Mouse (Mus musculus): Measurements from ENCODE around the gene Gne. TPM values are rescaled to one million over a fixed set of nuclear protein-coding genes. Genes with fewer than 3 reads are reported as not detected.
"Not testable (repeated sequence)": the region's sequence is repeated elsewhere in the genome, so short reads cannot be mapped to it uniquely, and the experiment has no call there.

The Gne gene
- total RNA-seq, 2 experiments from 2014 or later: 47.6 to 51.8 TPM

GRCm38 (mm10) chr4:44071741-44072145 lies 12.2 kb downstream of the Gne start:
- DNase-seq (ENCODE audit: extremely low spot score in 1 of 2, low spot score in 2 of 2): no peak
- no peak for TF ChIP-seq CTCF (IDR thresholded peaks at IDR 0.05)
- Histone ChIP-seq H3K27ac (peak overlapping the region; percentile 89), H3K4me3 (peak overlapping the region; percentile 75)
- intact Hi-C loops (cut with DNase I): loop anchor here (2.0 to 5.0 kb wide), 3 partner anchors 43 to 231 kb away; partner anchors contain the start of gene Melk

DNA sequence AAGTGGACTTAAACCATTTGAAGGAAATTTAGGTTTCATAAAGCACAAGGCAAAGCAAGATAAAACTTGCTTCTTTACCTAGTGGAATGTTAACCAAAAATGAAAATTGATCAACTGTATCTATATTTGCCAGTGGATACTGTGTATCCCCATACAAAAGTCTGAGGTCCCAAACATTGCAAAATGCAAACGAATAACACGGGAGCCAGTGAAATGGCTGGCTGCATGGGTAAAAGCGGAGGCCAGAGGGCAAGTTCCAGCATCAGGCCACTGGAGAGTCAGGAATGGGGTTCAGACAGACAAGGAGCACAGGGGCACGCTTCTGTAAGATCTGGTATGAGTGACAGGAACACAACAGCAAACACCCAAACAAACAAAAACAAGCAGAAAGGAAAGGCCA lies 13.3 kb downstream of the Gne start:
- no peak overlapping the region for H3K4me3 ChIP-seq
- DNase-seq (ENCODE audit: extremely low spot score in 1 of 2, low spot score in 2 of 2): no peak
- intact Hi-C loops (cut with DNase I): loop anchor here (5.0 kb wide), 1 partner anchor 232 kb away; the partner anchor contains the start of gene Melk
- H3K27ac ChIP-seq: no peak overlapping the region
- no peak for TF ChIP-seq CTCF (IDR thresholded peaks at IDR 0.05)

- intact Hi-C loops (cut with DNase I): loop anchor here (5.0 kb wide), 1 partner anchor 223 kb away; no protein-coding TSS in a partner anchor
- TF ChIP-seq CTCF (IDR thresholded peaks at IDR 0.05): no peak
- no peak for DNase-seq (ENCODE audit: extremely low spot score in 1 of 2, low spot score in 2 of 2)
- H3K4me3 ChIP-seq: no peak overlapping the region
- H3K27ac ChIP-seq: no peak overlapping the region
Measured at GRCm38 (mm10) chr4:44069411-44069810, 14.6 kb downstream of the Gne start.

GRCm38 (mm10) chr4:44068736-44069135 lies 15.2 kb downstream of the Gne start:
- no peak overlapping the region for H3K4me3 ChIP-seq
- intact Hi-C loops (cut with DNase I): loop anchor here (5.0 kb wide), 1 partner anchor 224 kb away; no protein-coding TSS in a partner anchor
- no peak for TF ChIP-seq CTCF (IDR thresholded peaks at IDR 0.05)
- DNase-seq (ENCODE audit: extremely low spot score in 1 of 2, low spot score in 2 of 2): no peak
- no peak overlapping the region for H3K27ac ChIP-seq

DNA sequence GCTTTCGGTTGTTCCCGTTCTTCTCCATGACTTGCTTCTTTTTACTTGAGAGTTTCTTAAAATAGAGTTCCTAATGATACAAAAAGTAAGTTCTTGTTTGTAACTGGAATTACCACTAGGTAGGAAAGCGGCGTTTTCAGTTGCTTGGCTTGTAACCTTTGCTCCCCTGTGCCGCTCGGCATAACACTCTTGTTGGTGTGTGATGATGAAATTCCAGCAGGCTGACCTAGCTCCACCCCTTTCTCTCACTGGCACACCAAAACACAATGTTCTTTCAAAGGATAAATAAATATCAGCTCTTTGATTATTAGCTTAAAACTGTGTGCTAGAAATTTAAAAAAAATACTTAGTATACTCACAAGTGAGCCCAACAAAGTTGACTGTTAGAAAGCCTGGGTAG lies 17.1 kb downstream of the Gne start:
- Histone ChIP-seq H3K27ac (no peak overlapping the region), H3K4me3 (no peak overlapping the region)
- intact Hi-C loops (cut with DNase I): loop anchor here (5.0 kb wide), 1 partner anchor 225 kb away; no protein-coding TSS in a partner anchor
- no peak for DNase-seq (ENCODE audit: extremely low spot score in 1 of 2, low spot score in 2 of 2)
- no peak for TF ChIP-seq CTCF (IDR thresholded peaks at IDR 0.05)

- H3K4me3 ChIP-seq: no peak overlapping the region
Measured at GRCm38 (mm10) chr4:44065355-44066025, 18.5 kb downstream of the Gne start.

DNA sequence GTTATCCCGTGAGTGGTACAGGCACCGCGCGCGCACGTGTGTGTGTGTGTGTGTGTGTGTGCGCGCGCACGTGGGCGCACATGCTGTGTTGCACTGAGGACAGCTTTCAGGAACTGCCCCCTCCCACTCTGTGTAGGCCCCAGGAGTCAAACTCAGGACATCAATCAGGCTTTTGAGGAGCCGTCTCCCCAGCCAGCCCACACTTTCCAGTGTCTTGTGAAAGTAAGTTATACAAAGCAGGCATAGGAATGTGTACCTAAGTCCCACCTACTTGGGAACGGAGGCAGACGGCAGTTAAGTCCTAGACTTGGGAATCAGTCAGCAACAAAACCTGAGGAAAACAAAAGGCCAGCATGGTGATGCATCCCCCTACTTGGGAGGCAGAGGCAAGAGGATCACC lies 21.2 kb downstream of the Gne start:
- no peak overlapping the region for H3K27ac ChIP-seq
- TF ChIP-seq CTCF (IDR thresholded peaks at IDR 0.05): no peak
- no peak overlapping the region for H3K4me3 ChIP-seq
- intact Hi-C loops (cut with DNase I): no loop called here
- DNase-seq (ENCODE audit: extremely low spot score in 1 of 2, low spot score in 2 of 2): no peak

More at GRCm38 (mm10) chr4:44065355-44066025, 18.5 kb downstream of the Gne start:
- TF ChIP-seq CTCF (IDR thresholded peaks at IDR 0.05): peak; percentile 100
- no peak overlapping the region for H3K27ac ChIP-seq
- DNase-seq (ENCODE audit: extremely low spot score in 1 of 2, low spot score in 2 of 2): peak; percentile 86 to 94
- intact Hi-C loops (cut with DNase I): loop anchor here (1.0 to 5.0 kb wide), 2 partner anchors 55 to 227 kb away; no protein-coding TSS in a partner anchor

- TF ChIP-seq CTCF (IDR thresholded peaks at IDR 0.05): no peak
- Histone ChIP-seq H3K4me3 (no peak overlapping the region), H3K27ac (peak overlapping the region; percentile 64; the same call in 1 of the 2 replicates)
- DNase-seq (ENCODE audit: extremely low spot score in 1 of 2, low spot score in 2 of 2): no peak
- intact Hi-C loops (cut with DNase I): no loop called here
Measured at GRCm38 (mm10) chr4:44062062-44062461, 21.9 kb downstream of the Gne start.

DNA sequence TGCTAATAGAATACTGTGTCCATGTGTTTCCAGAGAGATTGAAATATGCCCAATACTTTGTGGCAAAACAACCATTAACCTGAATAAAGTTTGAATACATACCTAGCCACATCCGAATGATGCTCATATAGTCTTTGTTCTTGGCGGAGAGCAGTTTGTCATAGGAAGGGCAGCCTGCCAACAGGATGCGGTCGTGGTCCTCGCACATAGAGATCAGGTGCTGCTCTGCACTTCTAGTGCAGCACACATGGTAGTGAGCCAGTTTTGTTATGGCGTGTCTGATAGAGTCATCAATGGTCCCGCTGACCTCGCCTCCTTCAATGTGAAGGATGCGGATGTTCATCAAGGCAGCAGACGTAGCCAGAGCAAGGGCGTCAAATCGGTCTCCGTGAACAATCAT lies 24.3 kb downstream of the Gne start:
- no peak overlapping the region for H3K4me3 ChIP-seq
- DNase-seq (ENCODE audit: extremely low spot score in 1 of 2, low spot score in 2 of 2): no peak
- H3K27ac ChIP-seq: no peak overlapping the region
- intact Hi-C loops (cut with DNase I): no loop called here
- no peak for TF ChIP-seq CTCF (IDR thresholded peaks at IDR 0.05)

DNA sequence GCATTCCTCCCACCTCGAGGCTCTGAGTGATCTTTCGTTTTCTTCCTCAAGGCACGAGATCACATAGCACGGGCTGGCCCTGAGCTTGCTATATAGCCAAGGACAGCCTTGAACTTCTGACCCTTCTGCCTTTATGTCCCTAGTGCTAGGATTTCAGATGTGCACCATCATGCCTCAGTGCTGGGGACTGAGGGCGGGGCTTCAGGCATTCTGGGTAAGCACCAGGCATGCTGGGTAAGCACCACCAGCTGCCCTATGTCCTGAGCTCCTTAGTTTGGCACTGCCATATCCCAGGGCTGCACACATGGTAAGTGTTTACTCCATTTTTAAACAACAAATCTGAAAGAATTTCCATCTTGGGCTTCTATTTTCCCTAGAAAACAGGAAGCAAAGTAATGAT lies 34.2 kb downstream of the Gne start:
- intact Hi-C loops (cut with DNase I): no loop called here
- Histone ChIP-seq H3K27ac (no peak overlapping the region), H3K4me3 (no peak overlapping the region)
- no peak for DNase-seq (ENCODE audit: extremely low spot score in 1 of 2, low spot score in 2 of 2)
- no peak for TF ChIP-seq CTCF (IDR thresholded peaks at IDR 0.05)

DNA sequence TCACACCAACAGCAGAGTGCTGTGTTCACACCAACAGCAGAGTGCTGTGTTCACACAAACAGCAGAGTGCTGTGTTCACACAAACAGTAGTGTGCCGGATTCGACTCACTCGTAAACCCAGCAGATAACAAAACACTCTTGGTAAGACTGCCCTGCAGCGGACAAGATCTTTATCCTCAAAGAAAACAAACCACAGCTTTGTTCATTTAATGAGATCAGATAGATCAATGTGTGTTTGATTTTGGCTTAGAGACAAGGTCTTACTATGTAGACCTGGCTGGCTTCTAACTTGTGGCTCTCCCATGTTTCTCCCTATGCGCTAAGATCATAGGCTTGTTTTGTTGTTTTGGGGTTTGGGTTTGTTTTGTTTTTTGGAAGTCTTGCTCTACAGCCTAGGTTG lies 37.9 kb downstream of the Gne start:
- intact Hi-C loops (cut with DNase I): no loop called here
- no peak for TF ChIP-seq CTCF (IDR thresholded peaks at IDR 0.05)
- Histone ChIP-seq H3K27ac (no peak overlapping the region), H3K4me3 (no peak overlapping the region)
- DNase-seq (ENCODE audit: extremely low spot score in 1 of 2, low spot score in 2 of 2): no peak

DNA sequence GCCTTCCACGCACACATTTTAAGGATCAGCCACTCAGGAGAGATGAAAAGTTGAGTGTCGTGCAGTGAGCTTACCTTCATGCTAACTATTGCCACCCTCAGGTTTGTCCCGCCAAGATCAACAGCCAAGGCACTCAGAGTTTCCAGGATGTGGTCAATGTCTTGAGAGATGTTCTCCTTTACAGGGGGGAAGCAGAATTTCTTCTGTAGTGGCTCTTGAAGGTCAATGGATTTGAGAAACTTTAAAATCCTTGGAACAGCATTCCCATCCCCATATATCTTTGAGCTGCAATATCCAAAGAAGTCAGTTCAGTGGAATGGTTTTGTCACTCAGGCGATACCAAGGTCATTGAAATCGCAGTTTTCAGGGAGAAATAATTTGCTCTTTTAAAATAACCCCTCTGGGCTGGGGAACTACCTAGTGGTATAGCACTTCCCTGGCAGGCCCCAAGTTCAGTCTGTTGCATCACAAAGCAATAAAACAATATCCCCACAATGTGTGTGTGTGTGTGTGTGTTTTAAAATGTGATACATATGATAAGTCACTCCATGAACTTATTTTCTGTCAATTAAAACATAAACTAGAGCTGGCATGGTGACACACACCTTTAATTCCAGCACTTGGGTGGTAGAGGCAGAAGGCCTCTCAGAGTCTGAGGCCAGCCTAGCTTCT lies 39.2 kb downstream of the Gne start:
- intact Hi-C loops (cut with DNase I): no loop called here
- no peak for DNase-seq (ENCODE audit: extremely low spot score in 1 of 2, low spot score in 2 of 2)
- Histone ChIP-seq H3K4me3 (no peak overlapping the region), H3K27ac (no peak overlapping the region)
- TF ChIP-seq CTCF (IDR thresholded peaks at IDR 0.05): no peak

GRCm38 (mm10) chr4:44043182-44043581 lies 40.8 kb downstream of the Gne start:
- DNase-seq (ENCODE audit: extremely low spot score in 1 of 2, low spot score in 2 of 2); H3K4me3 ChIP-seq; H3K27ac ChIP-seq; intact Hi-C loops (cut with DNase I): not testable (repeated sequence)
